Mouse (Mus musculus) forebrain, postnatal 0 days (tissue): ENCODE measurements around the gene Hmox2. TPM values are rescaled to one million over a fixed set of nuclear protein-coding genes. Genes with fewer than 3 reads are reported as not detected.
A peak's percentile ranks its signal among the peaks of the same experiment; 100 is the strongest.
"Not testable (repeated sequence)": the region's sequence is repeated elsewhere in the genome, so short reads cannot be mapped to it uniquely, and the experiment has no call there.

ENCODE experiments used
- ATAC-seq: fragments of 200-750 bp; cut with Nextera tagmentation; 2 replicates; pipeline ENCODE4 v1.8.0; 2017; ENCODE audit warnings: mild to moderate bottlenecking, moderate library complexity
- DNase-seq: peaks from one replicate; pipeline ENCODE4 v3.0.0-alpha.2; 2015
- H3K27ac ChIP-seq: fragments of 300-500 bp; sonication (generic); 2 replicates; pipeline ENCODE4 v1.5.1; 2014; ENCODE audit warnings: low read depth, mild to moderate bottlenecking, antibody characterized with exemption, low read length, moderate library complexity, mixed read lengths
- H3K27me3 ChIP-seq: fragments of 300-500 bp; sonication (generic); 2 replicates; pipeline ENCODE4 v1.6.1; 2014; ENCODE audit warnings: mild to moderate bottlenecking, low read length, mixed read lengths; ENCODE audit not compliant: insufficient read depth
- H3K36me3 ChIP-seq: fragments of 300-500 bp; sonication (generic); 2 replicates; pipeline ENCODE4 v1.6.1; 2014; ENCODE audit warnings: mild to moderate bottlenecking, moderate library complexity; ENCODE audit not compliant: insufficient read depth
- H3K4me1 ChIP-seq: fragments of 300-500 bp; sonication (generic); 2 replicates; pipeline ENCODE4 v1.6.1; 2014; ENCODE audit warnings: antibody characterized with exemption; ENCODE audit not compliant: insufficient read depth
- H3K4me2 ChIP-seq: fragments of 300-500 bp; sonication (generic); 2 replicates; pipeline ENCODE4 v1.6.1; 2014; ENCODE audit warnings: low read depth, mild to moderate bottlenecking, moderate library complexity
- H3K4me3 ChIP-seq: fragments of 300-500 bp; sonication (generic); 2 replicates; pipeline ENCODE4 v1.5.1; 2014; ENCODE audit warnings: low read depth, low read length, mixed read lengths
- H3K9ac ChIP-seq: fragments of 300-500 bp; sonication (generic); 2 replicates; pipeline ENCODE4 v1.6.1; 2014; ENCODE audit warnings: mild to moderate bottlenecking
- H3K9me3 ChIP-seq: fragments of 300-500 bp; sonication (generic); 2 replicates; pipeline ENCODE4 v1.6.1; 2016; ENCODE audit warnings: low read length
- CTCF ChIP-seq: sonication (generic); IDR thresholded peaks from 2 replicates; pipeline ENCODE4 v1.5.1; 2016; ENCODE audit warnings: antibody characterized with exemption, control low read depth, low read depth
- WGBS: fragments of 180-500 bp; shearing (Covaris S2); extraction: QIAGEN DNeasy Blood & Tissue Kit; methylation state at CpG from one replicate; pipeline ENCODE4 v1.1.7; 2014; 5-methylcytosine and 5-hydroxymethylcytosine counted together
- polyA plus RNA-seq: library from polyadenylated mRNA; unstranded; fragments of >200 nt; fragmentation: Nextera tagmentation; extraction: Ambion mirVana; gene quantifications from 2 replicates; pipeline ENCODE4 v1.2.1, GENCODE M21; 2015
- total RNA-seq: library from RNA; depleted of rRNA; stranded (reverse); fragments of >200 nt; gene quantifications from 2 replicates; pipeline ENCODE4 v1.2.3, GENCODE M21; 2014

Gene Hmox2
- total and polyA plus RNA-seq, 2 experiments from 2014 or later: 54.5 to 88.7 TPM

DNA sequence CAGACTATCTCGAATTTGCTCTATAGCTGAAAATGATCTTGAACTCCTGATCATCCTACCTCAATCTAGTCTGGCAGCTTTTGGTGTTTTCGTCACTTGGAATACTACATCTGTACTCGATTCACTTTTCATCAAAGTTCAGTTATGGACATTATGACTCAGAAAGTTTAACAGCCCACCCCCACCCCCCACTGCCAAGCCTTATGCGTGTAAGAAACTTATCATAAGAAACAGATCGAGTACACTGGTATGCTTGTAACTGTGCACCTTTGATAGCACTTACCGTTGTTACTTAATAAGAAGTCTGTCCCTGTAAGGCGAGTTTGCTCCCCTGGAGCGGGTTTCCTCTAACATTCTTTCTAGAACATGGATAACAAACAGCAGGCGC lies 43.0 kb upstream of the Hmox2 start:
- peaks cover 8% of the 10 kb centered on the region; the same call in 1 of the 2 replicates for H3K36me3 ChIP-seq
- H3K27me3 ChIP-seq: no peaks in the 10 kb centered on the region
- WGBS: 31% methylated on average over 9 of the region's 9 CpGs
- H3K9ac ChIP-seq: peak overlapping the region; percentile 86
- TF ChIP-seq CTCF: no peak
- peak overlapping the region; percentile 94 for H3K4me2 ChIP-seq
- DNase-seq: no peak
- peak overlapping the region; percentile 65 for H3K4me3 ChIP-seq
- H3K27ac ChIP-seq: peak overlapping the region; percentile 81
- H3K9me3 ChIP-seq: no peaks in the 10 kb centered on the region
- peaks cover 15% of the 10 kb centered on the region for H3K4me1 ChIP-seq
- no peak for ATAC-seq

DNA sequence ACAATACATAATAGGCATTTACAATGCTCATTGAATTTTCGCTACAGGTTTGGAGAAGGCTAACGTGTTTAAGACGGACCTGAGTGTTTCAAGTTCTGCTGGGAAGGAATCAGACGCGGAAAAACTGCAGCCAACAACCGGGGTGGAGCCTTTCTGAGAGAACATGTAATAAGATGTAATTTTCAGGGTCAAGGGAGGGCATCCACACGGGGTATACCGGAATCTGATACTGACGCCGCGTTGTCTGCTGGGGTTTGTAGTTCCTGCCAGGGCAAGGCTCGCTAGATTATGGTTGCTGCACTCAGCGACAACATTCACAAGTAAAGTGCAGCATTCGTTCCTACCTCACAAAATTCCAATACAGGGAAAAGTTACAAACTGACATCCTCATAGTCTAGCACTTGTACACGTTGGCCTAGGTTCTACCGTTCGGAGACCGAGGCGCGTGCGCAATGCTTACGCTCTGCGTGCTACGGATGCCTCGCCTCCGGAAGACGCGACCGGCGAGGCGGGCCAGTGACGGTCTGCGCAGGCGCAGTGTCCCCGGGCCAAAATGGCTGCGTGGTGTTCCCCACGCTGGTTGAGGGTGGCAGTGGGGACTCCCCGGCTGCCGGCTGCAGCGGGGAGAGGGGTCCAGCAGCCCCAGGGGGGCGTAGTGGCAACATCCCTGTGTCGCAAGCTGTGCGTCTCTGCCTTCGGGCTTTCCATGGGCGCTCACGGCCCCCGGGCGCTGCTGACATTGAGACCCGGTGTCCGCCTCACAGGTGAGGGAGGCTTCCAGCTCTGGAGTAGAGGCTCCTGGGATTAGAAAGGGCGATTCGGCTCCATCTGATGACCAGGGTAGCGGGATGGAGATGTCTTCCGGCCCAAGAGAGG lies 42.3 kb upstream of the Hmox2 start:
- H3K4me1 ChIP-seq: peaks cover 10% of the 10 kb centered on the region; the same call in 1 of the 2 replicates
- ATAC-seq: peak; percentile 95

DNA sequence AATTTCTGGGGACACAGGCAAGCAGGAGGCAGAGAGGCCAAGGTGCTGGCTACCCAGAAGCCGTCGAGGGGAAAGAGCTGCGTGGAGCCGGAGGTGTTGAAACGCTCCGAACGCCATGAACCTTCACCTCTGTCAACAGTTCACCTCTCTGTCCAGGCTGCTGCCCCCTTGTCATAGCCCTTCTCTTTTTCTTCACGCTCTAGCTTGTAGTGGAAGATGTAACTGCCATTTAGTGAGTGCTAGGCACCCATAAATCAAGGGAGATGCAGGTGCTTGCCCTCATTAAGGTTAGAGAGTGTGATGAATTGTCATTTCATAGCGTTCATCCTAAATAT lies 41.7 kb upstream of the Hmox2 start:
- H3K9ac ChIP-seq: peak overlapping the region; percentile 86
- peak overlapping the region; percentile 94 for H3K4me2 ChIP-seq
- DNase-seq (no peak), ATAC-seq (peak; percentile 1; the same call in 1 of the 2 replicates)
- no peak for TF ChIP-seq CTCF
- H3K4me3 ChIP-seq: peak overlapping the region; percentile 65
- peak overlapping the region; percentile 81; the same call in 1 of the 2 replicates for H3K27ac ChIP-seq
- H3K27me3 ChIP-seq: no peaks in the 10 kb centered on the region
- H3K36me3 ChIP-seq: peaks cover 13% of the 10 kb centered on the region
- H3K9me3 ChIP-seq: no peaks in the 10 kb centered on the region
- peaks cover 9% of the 10 kb centered on the region; the same call in 1 of the 2 replicates for H3K4me1 ChIP-seq
- WGBS: 2% methylated on average over 9 of the region's 9 CpGs

More for the DNA sequence above, 42.3 kb upstream of the Hmox2 start:
- H3K27me3 ChIP-seq: no peaks in the 10 kb centered on the region
- peak overlapping the region; percentile 94 for H3K4me2 ChIP-seq
- H3K36me3 ChIP-seq: peaks cover 8% of the 10 kb centered on the region; the same call in 1 of the 2 replicates
- TF ChIP-seq CTCF: peak; percentile 21; the same call in 1 of the 2 replicates
- peak overlapping the region; percentile 65 for H3K4me3 ChIP-seq
- peak; percentile 98 for DNase-seq
- H3K9ac ChIP-seq: peak overlapping the region; percentile 86
- no peaks in the 10 kb centered on the region for H3K9me3 ChIP-seq
- peak overlapping the region; percentile 81 for H3K27ac ChIP-seq
- WGBS: under 1% methylated on average over 54 of the region's 54 CpGs

DNA sequence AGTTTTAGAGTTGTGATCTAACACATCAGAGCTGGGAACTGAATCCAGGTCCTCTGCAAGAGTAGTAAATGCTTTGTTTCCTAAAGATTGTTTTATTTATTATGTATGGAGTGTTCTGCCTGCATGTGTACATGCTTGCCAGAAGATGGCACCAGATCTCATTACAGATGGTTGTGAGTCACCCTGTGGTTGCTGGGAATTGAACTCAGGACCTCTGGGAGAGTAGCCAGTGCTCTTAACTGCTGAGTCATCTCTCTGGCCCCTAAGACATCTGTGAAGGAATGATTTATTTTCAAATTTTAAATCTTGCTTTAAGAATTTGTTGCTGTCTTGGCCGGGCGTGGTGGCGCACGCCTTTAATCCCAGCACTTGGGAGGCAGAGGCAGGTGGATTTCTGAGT lies 36.8 kb upstream of the Hmox2 start:
- not testable (repeated sequence) for H3K4me1 ChIP-seq, H3K4me3 ChIP-seq, H3K9ac ChIP-seq, H3K9me3 ChIP-seq, ATAC-seq, H3K27me3 ChIP-seq, H3K27ac ChIP-seq, H3K4me2 ChIP-seq, DNase-seq
- 98% methylated on average over 4 of the region's 4 CpGs for WGBS
- peaks cover 57% of the 10 kb centered on the region for H3K36me3 ChIP-seq
- peak; percentile 41 for TF ChIP-seq CTCF

DNA sequence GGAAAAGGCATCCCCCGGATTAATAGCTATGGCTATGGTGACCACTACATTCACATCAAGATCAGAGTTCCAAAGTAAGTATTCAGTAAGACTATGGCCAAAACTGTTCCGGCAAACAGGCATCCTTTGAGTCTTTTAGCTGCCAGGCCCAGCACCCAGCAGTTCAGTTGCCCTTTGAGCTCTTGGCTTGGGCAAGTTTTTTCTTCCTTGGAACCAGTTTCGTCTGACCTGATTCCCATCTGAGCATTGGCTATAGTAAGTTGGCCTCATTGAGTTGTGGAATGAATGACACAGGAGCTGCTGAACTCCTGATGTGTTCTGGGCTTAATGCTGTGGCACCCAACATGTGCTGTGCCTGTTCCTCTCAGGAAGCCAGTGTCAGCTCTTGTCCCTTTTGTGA lies 24.9 kb upstream of the Hmox2 start:
- DNase-seq (no peak), ATAC-seq (no peak)
- 88% methylated on average over 3 of the region's 3 CpGs for WGBS
- Histone ChIP-seq H3K9me3 (no peaks in the 10 kb centered on the region), H3K9ac (no peak overlapping the region), H3K36me3 (peaks cover 95% of the 10 kb centered on the region), H3K27ac (no peak overlapping the region), H3K4me1 (no peaks in the 10 kb centered on the region), H3K27me3 (no peaks in the 10 kb centered on the region), H3K4me2 (no peak overlapping the region), H3K4me3 (no peak overlapping the region)
- no peak for TF ChIP-seq CTCF

DNA sequence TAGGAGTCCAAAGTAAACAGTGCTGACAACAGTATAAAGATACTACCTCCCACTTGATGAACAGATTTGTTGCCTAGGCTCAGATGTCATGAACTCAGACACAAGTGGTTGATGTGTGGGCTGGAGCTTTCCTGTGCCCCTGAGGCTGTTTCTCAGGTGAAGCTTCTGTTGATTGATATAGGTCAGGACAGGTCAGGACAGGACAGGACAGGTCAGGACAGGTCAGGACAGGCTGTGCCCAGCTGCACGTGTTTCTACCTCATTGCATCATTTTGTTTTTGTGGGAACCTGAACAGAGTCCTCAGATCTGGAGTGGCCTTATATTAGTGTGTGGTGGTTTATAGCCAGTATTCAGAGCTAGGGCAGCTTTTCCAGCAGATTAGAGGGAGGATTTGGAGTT lies 23.5 kb upstream of the Hmox2 start:
- 81% methylated on average over 1 of the region's 1 CpGs for whole genome bisulfite sequencing
- Histone ChIP-seq H3K4me1 (no peaks in the 10 kb centered on the region), H3K27me3 (no peaks in the 10 kb centered on the region), H3K4me3 (no peak overlapping the region), H3K36me3 (peaks cover 95% of the 10 kb centered on the region), H3K4me2 (no peak overlapping the region), H3K9me3 (no peaks in the 10 kb centered on the region), H3K27ac (no peak overlapping the region), H3K9ac (no peak overlapping the region)
- no peak for ATAC-seq
- no peak for TF ChIP-seq CTCF
- DNase-seq: no peak

DNA sequence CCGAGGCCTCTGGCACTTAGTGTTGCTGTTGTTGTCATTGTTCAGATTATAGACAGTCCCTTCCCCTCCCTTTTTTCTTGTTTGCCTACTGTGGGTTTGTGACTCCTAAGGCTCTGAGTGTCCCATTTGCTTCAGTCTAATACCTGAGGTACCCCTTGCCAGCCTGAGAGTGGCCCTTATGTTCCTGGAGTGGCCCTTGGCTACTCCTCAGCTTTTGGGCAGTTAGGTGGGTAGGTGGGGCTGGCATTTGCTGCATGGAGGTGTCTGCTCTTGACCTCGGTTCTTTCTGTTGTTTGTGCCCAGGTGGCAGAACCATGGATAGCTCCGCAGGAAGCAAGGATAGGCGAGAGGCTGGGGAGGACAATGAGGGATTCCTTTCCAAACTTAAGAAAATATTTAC lies 20.6 kb upstream of the Hmox2 start:
- WGBS: 77% methylated on average over 4 of the region's 4 CpGs
- no peak for ATAC-seq
- Histone ChIP-seq H3K36me3 (peaks cover 85% of the 10 kb centered on the region), H3K27ac (no peak overlapping the region), H3K9ac (no peak overlapping the region), H3K27me3 (no peaks in the 10 kb centered on the region), H3K4me2 (no peak overlapping the region), H3K4me3 (no peak overlapping the region), H3K9me3 (no peaks in the 10 kb centered on the region), H3K4me1 (no peaks in the 10 kb centered on the region)
- DNase-seq: no peak
- TF ChIP-seq CTCF: no peak
